14 mouse cellular contexts compared by ENCODE assay signal in the genomic region with DNA sequence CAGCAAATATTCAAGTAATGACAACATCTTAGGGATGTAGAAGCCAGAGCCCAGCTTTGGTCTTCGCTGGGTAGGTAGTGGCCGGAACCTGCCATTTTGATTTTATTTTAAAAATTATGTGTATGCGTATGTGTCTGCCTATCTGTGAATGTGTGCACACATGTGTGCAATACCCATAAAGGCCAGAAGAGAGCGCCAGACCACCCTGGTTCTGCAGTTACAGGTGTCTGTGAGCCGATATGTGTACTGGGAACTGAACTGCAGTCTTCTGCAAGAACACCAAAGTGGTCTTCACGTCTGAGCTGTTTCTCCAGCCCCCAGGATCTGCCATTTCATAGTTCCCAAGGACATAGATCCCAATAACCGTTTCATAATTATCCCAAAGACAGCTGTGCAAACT.
DNase-seq lines count a peak whose midpoint lies in the region; TF ChIP-seq lines count a peak whose summit lies in the region.
"Had no signal": no experiment of that assay in that cellular context is flagged by ENCODE, and none has a peak within 500 bp of the region (broad histone marks: within the 10 kb centered on the region; RNA-seq: fewer than 3 reads in every experiment).

No protein-coding gene starts in this region.

- TF ChIP-seq RAD21 in MEL (IDR thresholded peaks at IDR 0.05; ENCODE audit: low read depth, low read length) = no peak

- no peak overlapping the region for H3K4me3 ChIP-seq in cerebellum, adult 2 months (replicated peaks; ENCODE audit: insufficient read depth, low read depth, low read length)
- no peak overlapping the region for H3K4me3 ChIP-seq in layer of hippocampus, adult 2 months
- no peak overlapping the region for H3K4me3 ChIP-seq in MEL (ENCODE audit: control insufficient read depth in 1 of 2, insufficient read depth in 1 of 2, low read depth in 2 of 2, low read length in 2 of 2)
- H3K4me3 ChIP-seq: embryonic facial prominence, embryonic 15.5 days; forebrain, embryonic 13.5 days; heart, embryonic 15.5 days; limb, embryonic 13.5 days; myocyte had no signal

- no peaks in the 10 kb centered on the region for H3K27me3 ChIP-seq in cerebellum, adult 2 months (ENCODE audit: control insufficient read depth, insufficient read depth, low read length)
- no peaks in the 10 kb centered on the region for H3K27me3 ChIP-seq in MEL (ENCODE audit: control insufficient read depth in 1 of 2, insufficient read depth in 2 of 2, low read length in 2 of 2)
- H3K27me3 ChIP-seq: embryonic facial prominence, embryonic 15.5 days; forebrain, embryonic 13.5 days; heart, embryonic 15.5 days; limb, embryonic 13.5 days had no signal

- WGBS in cerebellum, adult 2 months = 92% methylated on average over 7 of the region's 7 CpGs

- TF ChIP-seq CTCF in cerebellum, adult 2 months (IDR thresholded peaks at IDR 0.05; ENCODE audit: borderline replicate concordance, insufficient read depth, low read depth, low read length) = 0 out of 2 replicates have a peak, but pooled peaks have one; percentile 14
- peak; percentile 59 for TF ChIP-seq CTCF in layer of hippocampus, adult 2 months (conservative IDR thresholded peaks at IDR 0.05)
- TF ChIP-seq CTCF in MEL (IDR thresholded peaks at IDR 0.05 in 2 of 3, conservative IDR thresholded peaks at IDR 0.05 in 1 of 3; ENCODE audit: control insufficient read depth in 1 of 3, insufficient read depth in 1 of 3, low read depth in 2 of 3, low read length in 3 of 3, poor library complexity in 1 of 3, severe bottlenecking in 1 of 3) = peak; percentile 48 to 58 (median 53)

- H3K27ac ChIP-seq in cerebellum, adult 2 months (ENCODE audit: insufficient read depth, low read length) = no peak overlapping the region
- H3K27ac ChIP-seq in layer of hippocampus, adult 2 months = no peak overlapping the region
- no peak overlapping the region for H3K27ac ChIP-seq in MEL (ENCODE audit: control insufficient read depth, low read depth, low read length)
- H3K27ac ChIP-seq: forebrain, embryonic 13.5 days; heart, embryonic 15.5 days; hindbrain, embryonic 14.5 days; limb, embryonic 13.5 days had no signal

- peaks cover 12% of the 10 kb centered on the region; the same call in 1 of the 2 replicates for H3K4me1 ChIP-seq in cerebellum, adult 2 months (ENCODE audit: control insufficient read depth, insufficient read depth, low read length)
- H3K4me1 ChIP-seq in MEL (ENCODE audit: control insufficient read depth in 1 of 2, insufficient read depth in 2 of 2, low read length in 2 of 2) = peaks cover 2 to 22% of the 10 kb centered on the region in 2 experiments

- H3K9me3 ChIP-seq in MEL (replicated peaks; ENCODE audit: insufficient read depth, low read length) = no peaks in the 10 kb centered on the region
- H3K9me3 ChIP-seq: embryonic facial prominence, embryonic 15.5 days; forebrain, embryonic 13.5 days; heart, embryonic 15.5 days; limb, embryonic 13.5 days had no signal

- no peak overlapping the region for H3K9ac ChIP-seq in MEL (ENCODE audit: control insufficient read depth, low read depth, low read length, poor library complexity, severe bottlenecking)
- H3K9ac ChIP-seq: embryonic facial prominence, embryonic 15.5 days; forebrain, embryonic 13.5 days; heart, embryonic 15.5 days; hindbrain, embryonic 14.5 days; limb, embryonic 13.5 days had no signal

- no peak for TF ChIP-seq POLR2A in cerebellum, adult 2 months (IDR thresholded peaks at IDR 0.05; ENCODE audit: borderline replicate concordance, insufficient read depth, low read length)
- no peak for TF ChIP-seq POLR2A in MEL (IDR thresholded peaks at IDR 0.05; ENCODE audit: control insufficient read depth in 1 of 2, insufficient read depth in 1 of 2, low read depth in 1 of 2, low read length in 2 of 2, poor library complexity in 1 of 2)

- no peaks in the 10 kb centered on the region for H3K79me2 ChIP-seq in MEL (ENCODE audit: control insufficient read depth, insufficient read depth, low read length, poor library complexity)

- DNase-seq in cerebellum, adult 2 months = no peak
- DNase-seq in cerebellum, adult 18-20 months = no peak
- DNase-seq in layer of hippocampus, adult 2 months (ENCODE audit: low spot score in 2 of 2) = no peak
- no peak for DNase-seq in layer of hippocampus, adult 8-10 months (ENCODE audit: low spot score in 2 of 2)
- DNase-seq in 3T3-L1 (ENCODE audit: low read depth, low spot score) (peak; percentile 32), MEL (ENCODE audit: low read depth, low spot score) (peak; percentile 36)
- DNase-seq in c-Kit-positive CD71-positive TER-119-positive erythroid progenitor cells, embryonic 14.5 days (ENCODE audit: low spot score) = no peak
- DNase-seq in kidney, adult 8-10 months = no peak

- no peak for TF ChIP-seq EP300 in MEL (IDR thresholded peaks at IDR 0.05; ENCODE audit: low read depth in 1 of 2, low read length in 2 of 2)

- peaks cover 0 to 5% of the 10 kb centered on the region in 2 experiments; a peak in 2 of 4 replicates for H3K36me3 ChIP-seq in MEL (ENCODE audit: control insufficient read depth in 1 of 2, insufficient read depth in 2 of 2, low read length in 2 of 2)
- H3K36me3 ChIP-seq: embryonic facial prominence, embryonic 15.5 days; heart, embryonic 15.5 days; limb, embryonic 13.5 days had no signal

TF ChIP-seq in MEL, 35 proteins besides CTCF, POLR2A, EP300 and RAD21:
- TF ChIP-seq MAX (IDR thresholded peaks at IDR 0.05; ENCODE audit: low read length) = no peak
- no peak for TF ChIP-seq RCOR1 (IDR thresholded peaks at IDR 0.05; ENCODE audit: low read depth, low read length)
- peak; percentile 20; the same call in 1 of the 2 replicates for TF ChIP-seq SMC3 (IDR thresholded peaks at IDR 0.05; ENCODE audit: low read depth, low read length)

Comparison
In these comparisons a context has a peak if more than half of its experiments do, and no peak if none do; other contexts are left out.
1. DNase-seq: peak in 3T3-L1 (single experiment) and MEL (single experiment); none in cerebellum, adult 2 months (0 of 2), cerebellum, adult 18-20 months (0 of 2), layer of hippocampus, adult 2 months (0 of 2), layer of hippocampus, adult 8-10 months (0 of 2), c-Kit-positive CD71-positive TER-119-positive erythroid progenitor cells, embryonic 14.5 days (single experiment) and kidney, adult 8-10 months (0 of 2).
2. Peak in every context shown above with its lines, with median percentiles within 50 percentile points of each other: CTCF ChIP-seq.